Mouse (Mus musculus) E14TG2a.4 (cell line): ENCODE data around the gene Gm5926.
"Not testable (repeated sequence)": the region's sequence is repeated elsewhere in the genome, so short reads cannot be mapped to it uniquely, and the experiment has no call there.

Source experiments
- H3K27me3 ChIP-seq: 2 replicates; pipeline ENCODE4 v1.6.1; 2014; ENCODE audit warnings: low read length, control low read depth; ENCODE audit not compliant: insufficient read depth
- H3K36me3 ChIP-seq: 2 replicates; pipeline ENCODE4 v1.6.1; 2014; ENCODE audit warnings: low read length, control low read depth; ENCODE audit not compliant: insufficient read depth
- H3K4me1 ChIP-seq: replicated peaks from 2 replicates; pipeline ENCODE4 v1.6.1; 2014; ENCODE audit warnings: low read depth, low read length, control low read depth
- H3K4me3 ChIP-seq: replicated peaks from 2 replicates; pipeline ENCODE4 v1.5.1; 2014; ENCODE audit warnings: mild to moderate bottlenecking, low read length
- H3K9me3 ChIP-seq: 2 replicates; pipeline ENCODE4 v1.6.1; 2014; ENCODE audit warnings: low read length, control low read depth

Gene Gm5926

DNA sequence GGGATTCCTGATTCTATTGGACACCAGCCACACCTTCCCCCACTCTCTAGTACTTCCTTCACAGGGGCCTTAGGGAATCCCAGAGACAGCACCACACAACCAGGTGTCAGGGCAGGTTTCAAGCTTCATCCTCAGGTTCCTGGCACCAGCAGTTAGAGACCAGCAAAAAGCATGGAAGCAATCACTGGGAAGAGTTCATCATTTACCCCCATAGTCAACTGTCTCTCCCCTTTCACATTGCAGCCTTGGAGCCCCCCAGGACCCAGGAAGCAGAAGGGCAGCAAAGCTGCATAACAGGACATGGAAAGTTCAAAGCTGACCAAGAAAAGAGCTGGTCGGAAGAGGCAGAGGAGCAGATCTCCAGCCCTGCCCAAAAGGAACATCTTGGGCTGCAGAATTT is at the start of gene Gm5926:
Gene Gm5926, plus strand, starts transcription at position 301 of the 400 bp plus-strand sequence.
- H3K4me1 ChIP-seq, H3K36me3 ChIP-seq, H3K4me3 ChIP-seq, H3K9me3 ChIP-seq, H3K27me3 ChIP-seq: not testable (repeated sequence)

GRCm38 (mm10) chrX:32601008-32601407 is 49.5 kb upstream of the Gm5926 start:
- peaks cover 32% of the 10 kb centered on the region for H3K9me3 ChIP-seq
- H3K4me3 ChIP-seq, H3K4me1 ChIP-seq, H3K36me3 ChIP-seq, H3K27me3 ChIP-seq: not testable (repeated sequence)

DNA sequence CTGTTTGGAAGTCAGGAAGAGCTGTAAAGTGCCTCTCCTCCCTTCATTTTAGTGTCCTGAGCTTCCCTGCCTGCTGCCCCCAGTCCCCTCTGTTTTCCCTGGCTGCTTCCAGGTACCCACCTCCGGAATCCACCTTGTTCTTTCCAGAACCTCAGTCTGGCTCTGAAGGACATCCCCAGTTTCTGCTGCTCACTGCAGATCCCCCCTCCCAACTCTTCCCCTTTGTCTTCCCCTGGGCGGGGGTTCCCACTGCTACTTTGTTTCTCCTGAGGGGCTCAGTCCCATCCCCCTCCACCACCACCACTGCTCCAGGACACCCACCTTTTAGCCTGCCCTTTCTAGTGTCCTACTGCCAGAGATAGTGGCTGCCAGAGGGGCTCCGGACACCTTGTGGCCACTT is 49.1 kb upstream of the Gm5926 start:
- peaks cover 32% of the 10 kb centered on the region for H3K9me3 ChIP-seq
- not testable (repeated sequence) for H3K4me3 ChIP-seq, H3K27me3 ChIP-seq, H3K36me3 ChIP-seq, H3K4me1 ChIP-seq
